Mouse (Mus musculus): ENCODE results near the gene Aff3. TPM values are rescaled to one million over a fixed set of nuclear protein-coding genes. Genes with fewer than 3 reads are reported as not detected.

Aff3 gene
- polyA plus RNA-seq, 1 experiment from 2014 or later = 9.6 TPM

- Histone ChIP-seq H3K4me1 (ENCODE audit: control insufficient read depth, insufficient read depth, low read length) (no peaks in the 10 kb centered on the region), H3K27ac (ENCODE audit: low read length) (no peak overlapping the region), H3K9ac (ENCODE audit: low read depth, low read length) (no peak overlapping the region), H3K4me3 (ENCODE audit: low read depth, low read length) (no peak overlapping the region), H3K9me3 (replicated peaks; ENCODE audit: control insufficient read depth, low read length, poor library complexity, severe bottlenecking) (no peaks in the 10 kb centered on the region), H3K36me3 (ENCODE audit: control insufficient read depth, insufficient read depth, low read length) (no peaks in the 10 kb centered on the region), H3K27me3 (ENCODE audit: control insufficient read depth, insufficient read depth, low read depth, low read length) (no peaks in the 10 kb centered on the region), H3K4me2 (ENCODE audit: low read length) (no peak overlapping the region)
- no peak for ATAC-seq
- WGBS = 89% methylated on average over 4 of the region's 4 CpGs
Observed at GRCm38 (mm10) chr1:38664261-38664660, 494 bp downstream of the Aff3 start.

GRCm38 (mm10) chr1:38662616-38663193 is 2.0 kb downstream of the Aff3 start:
- H3K36me3 ChIP-seq (ENCODE audit: control insufficient read depth, insufficient read depth, low read length) = no peaks in the 10 kb centered on the region
- no peak overlapping the region for H3K9ac ChIP-seq (ENCODE audit: low read depth, low read length)
- H3K9me3 ChIP-seq (replicated peaks; ENCODE audit: control insufficient read depth, low read length, poor library complexity, severe bottlenecking) = no peaks in the 10 kb centered on the region
- no peak overlapping the region for H3K4me3 ChIP-seq (ENCODE audit: low read depth, low read length)
- no peak for ATAC-seq
- no peaks in the 10 kb centered on the region for H3K27me3 ChIP-seq (ENCODE audit: control insufficient read depth, insufficient read depth, low read depth, low read length)
- 86% methylated on average over 3 of the region's 3 CpGs for WGBS
- H3K4me1 ChIP-seq (ENCODE audit: control insufficient read depth, insufficient read depth, low read length) = no peaks in the 10 kb centered on the region
- H3K27ac ChIP-seq (ENCODE audit: low read length) = no peak overlapping the region
- H3K4me2 ChIP-seq (ENCODE audit: low read length) = no peak overlapping the region

GRCm38 (mm10) chr1:38658933-38659553 is 5.7 kb downstream of the Aff3 start:
- WGBS = 83% methylated on average over 4 of the region's 4 CpGs
- H3K4me2 ChIP-seq (ENCODE audit: low read length) = no peak overlapping the region
- H3K4me1 ChIP-seq (ENCODE audit: control insufficient read depth, insufficient read depth, low read length) = no peaks in the 10 kb centered on the region
- no peaks in the 10 kb centered on the region for H3K27me3 ChIP-seq (ENCODE audit: control insufficient read depth, insufficient read depth, low read depth, low read length)
- no peak overlapping the region for H3K9ac ChIP-seq (ENCODE audit: low read depth, low read length)
- ATAC-seq = no peak
- no peaks in the 10 kb centered on the region for H3K9me3 ChIP-seq (replicated peaks; ENCODE audit: control insufficient read depth, low read length, poor library complexity, severe bottlenecking)
- H3K27ac ChIP-seq (ENCODE audit: low read length) = no peak overlapping the region
- no peak overlapping the region for H3K4me3 ChIP-seq (ENCODE audit: low read depth, low read length)
- no peaks in the 10 kb centered on the region for H3K36me3 ChIP-seq (ENCODE audit: control insufficient read depth, insufficient read depth, low read length)

- Histone ChIP-seq H3K4me3 (ENCODE audit: low read depth, low read length) (no peak overlapping the region), H3K4me2 (ENCODE audit: low read length) (no peak overlapping the region), H3K9ac (ENCODE audit: low read depth, low read length) (no peak overlapping the region), H3K36me3 (ENCODE audit: control insufficient read depth, insufficient read depth, low read length) (no peaks in the 10 kb centered on the region), H3K27ac (ENCODE audit: low read length) (no peak overlapping the region), H3K27me3 (ENCODE audit: control insufficient read depth, insufficient read depth, low read depth, low read length) (no peaks in the 10 kb centered on the region), H3K4me1 (ENCODE audit: control insufficient read depth, insufficient read depth, low read length) (no peaks in the 10 kb centered on the region), H3K9me3 (replicated peaks; ENCODE audit: control insufficient read depth, low read length, poor library complexity, severe bottlenecking) (no peaks in the 10 kb centered on the region)
- whole genome bisulfite sequencing = 92% methylated on average over 9 of the region's 9 CpGs
- ATAC-seq = no peak
Observed at GRCm38 (mm10) chr1:38658376-38658775, 6.4 kb downstream of the Aff3 start.

GRCm38 (mm10) chr1:38657606-38658005 is 7.1 kb downstream of the Aff3 start:
- no peaks in the 10 kb centered on the region for H3K36me3 ChIP-seq (ENCODE audit: control insufficient read depth, insufficient read depth, low read length)
- no peaks in the 10 kb centered on the region for H3K27me3 ChIP-seq (ENCODE audit: control insufficient read depth, insufficient read depth, low read depth, low read length)
- no peak overlapping the region for H3K4me2 ChIP-seq (ENCODE audit: low read length)
- H3K27ac ChIP-seq (ENCODE audit: low read length) = no peak overlapping the region
- no peaks in the 10 kb centered on the region for H3K4me1 ChIP-seq (ENCODE audit: control insufficient read depth, insufficient read depth, low read length)
- H3K4me3 ChIP-seq (ENCODE audit: low read depth, low read length) = no peak overlapping the region
- no peaks in the 10 kb centered on the region for H3K9me3 ChIP-seq (replicated peaks; ENCODE audit: control insufficient read depth, low read length, poor library complexity, severe bottlenecking)
- ATAC-seq = no peak
- 77% methylated on average over 7 of the region's 7 CpGs for WGBS
- H3K9ac ChIP-seq (ENCODE audit: low read depth, low read length) = no peak overlapping the region

- H3K9me3 ChIP-seq (replicated peaks; ENCODE audit: control insufficient read depth, low read length, poor library complexity, severe bottlenecking) = no peaks in the 10 kb centered on the region
- no peaks in the 10 kb centered on the region for H3K4me1 ChIP-seq (ENCODE audit: control insufficient read depth, insufficient read depth, low read length)
- no peaks in the 10 kb centered on the region for H3K36me3 ChIP-seq (ENCODE audit: control insufficient read depth, insufficient read depth, low read length)
- H3K27ac ChIP-seq (ENCODE audit: low read length) = no peak overlapping the region
- no peak overlapping the region for H3K9ac ChIP-seq (ENCODE audit: low read depth, low read length)
- 95% methylated on average over 5 of the region's 5 CpGs for WGBS
- ATAC-seq = no peak
- no peak overlapping the region for H3K4me3 ChIP-seq (ENCODE audit: low read depth, low read length)
- no peak overlapping the region for H3K4me2 ChIP-seq (ENCODE audit: low read length)
- no peaks in the 10 kb centered on the region for H3K27me3 ChIP-seq (ENCODE audit: control insufficient read depth, insufficient read depth, low read depth, low read length)
Observed at GRCm38 (mm10) chr1:38654981-38655540, 9.7 kb downstream of the Aff3 start.

GRCm38 (mm10) chr1:38650031-38650430 is 14.7 kb downstream of the Aff3 start:
- H3K4me1 ChIP-seq (ENCODE audit: control insufficient read depth, insufficient read depth, low read length) = no peaks in the 10 kb centered on the region
- no peak overlapping the region for H3K4me3 ChIP-seq (ENCODE audit: low read depth, low read length)
- no peaks in the 10 kb centered on the region for H3K36me3 ChIP-seq (ENCODE audit: control insufficient read depth, insufficient read depth, low read length)
- no peak overlapping the region for H3K4me2 ChIP-seq (ENCODE audit: low read length)
- WGBS = 66% methylated on average over 7 of the region's 7 CpGs
- H3K9ac ChIP-seq (ENCODE audit: low read depth, low read length) = no peak overlapping the region
- ATAC-seq = no peak
- no peaks in the 10 kb centered on the region for H3K9me3 ChIP-seq (replicated peaks; ENCODE audit: control insufficient read depth, low read length, poor library complexity, severe bottlenecking)
- H3K27ac ChIP-seq (ENCODE audit: low read length) = no peak overlapping the region
- H3K27me3 ChIP-seq (ENCODE audit: control insufficient read depth, insufficient read depth, low read depth, low read length) = no peaks in the 10 kb centered on the region

GRCm38 (mm10) chr1:38649174-38649573 is 15.6 kb downstream of the Aff3 start:
- H3K36me3 ChIP-seq (ENCODE audit: control insufficient read depth, insufficient read depth, low read length) = no peaks in the 10 kb centered on the region
- 73% methylated on average over 3 of the region's 3 CpGs for WGBS

GRCm38 (mm10) chr1:38642288-38642687 is 22.5 kb downstream of the Aff3 start:
- Histone ChIP-seq H3K4me3 (ENCODE audit: low read depth, low read length) (no peak overlapping the region), H3K27me3 (ENCODE audit: control insufficient read depth, insufficient read depth, low read depth, low read length) (no peaks in the 10 kb centered on the region), H3K27ac (ENCODE audit: low read length) (no peak overlapping the region), H3K4me1 (ENCODE audit: control insufficient read depth, insufficient read depth, low read length) (no peaks in the 10 kb centered on the region), H3K4me2 (ENCODE audit: low read length) (no peak overlapping the region), H3K9me3 (replicated peaks; ENCODE audit: control insufficient read depth, low read length, poor library complexity, severe bottlenecking) (no peaks in the 10 kb centered on the region), H3K9ac (ENCODE audit: low read depth, low read length) (no peak overlapping the region), H3K36me3 (ENCODE audit: control insufficient read depth, insufficient read depth, low read length) (no peaks in the 10 kb centered on the region)
- WGBS = 25% methylated on average over 4 of the region's 4 CpGs
- no peak for ATAC-seq

More at GRCm38 (mm10) chr1:38649174-38649573, 15.6 kb downstream of the Aff3 start:
- Histone ChIP-seq H3K9ac (ENCODE audit: low read depth, low read length) (no peak overlapping the region), H3K4me3 (ENCODE audit: low read depth, low read length) (no peak overlapping the region), H3K27ac (ENCODE audit: low read length) (no peak overlapping the region), H3K4me2 (ENCODE audit: low read length) (no peak overlapping the region), H3K9me3 (replicated peaks; ENCODE audit: control insufficient read depth, low read length, poor library complexity, severe bottlenecking) (no peaks in the 10 kb centered on the region), H3K27me3 (ENCODE audit: control insufficient read depth, insufficient read depth, low read depth, low read length) (no peaks in the 10 kb centered on the region), H3K4me1 (ENCODE audit: control insufficient read depth, insufficient read depth, low read length) (no peaks in the 10 kb centered on the region)
- ATAC-seq = no peak

Measured in midbrain, embryonic 16.5 days (tissue).